Mouse (Mus musculus) hindbrain, embryonic 12.5 days (tissue): ENCODE measurements around the gene Ctu1. TPM values are rescaled to one million over a fixed set of nuclear protein-coding genes. Genes with fewer than 3 reads are reported as not detected.
"Not testable (repeated sequence)": the region's sequence is repeated elsewhere in the genome, so short reads cannot be mapped to it uniquely, and the experiment has no call there.

ENCODE experiments used
- ATAC-seq: fragments of 200-750 bp; cut with Nextera tagmentation; 2 replicates; pipeline ENCODE4 v1.8.0; 2017; ENCODE audit warnings: moderate TSS enrichment; ENCODE audit not compliant: low FRiP score
- H3K27ac ChIP-seq: fragments of 300-500 bp; sonication (generic); 2 replicates; pipeline ENCODE4 v1.5.1; 2016; ENCODE audit warnings: mild to moderate bottlenecking
- H3K27me3 ChIP-seq: fragments of 300-500 bp; sonication (generic); 2 replicates; pipeline ENCODE4 v1.6.1; 2016; ENCODE audit warnings: mild to moderate bottlenecking
- H3K36me3 ChIP-seq: fragments of 300-500 bp; sonication (generic); 2 replicates; pipeline ENCODE4 v1.6.1; 2016; ENCODE audit warnings: mild to moderate bottlenecking
- H3K4me1 ChIP-seq: fragments of 300-500 bp; sonication (generic); 2 replicates; pipeline ENCODE4 v1.6.1; 2016
- H3K4me2 ChIP-seq: fragments of 300-500 bp; sonication (generic); replicated peaks from 2 replicates; pipeline ENCODE4 v1.6.1; 2016; ENCODE audit warnings: mild to moderate bottlenecking
- H3K4me3 ChIP-seq: fragments of 300-500 bp; sonication (generic); 2 replicates; pipeline ENCODE4 v1.5.1; 2016; ENCODE audit warnings: mild to moderate bottlenecking
- H3K9ac ChIP-seq: fragments of 300-500 bp; sonication (generic); 2 replicates; pipeline ENCODE4 v1.6.1; 2016; ENCODE audit warnings: mild to moderate bottlenecking, moderate library complexity
- H3K9me3 ChIP-seq: fragments of 300-500 bp; sonication (generic); replicated peaks from 2 replicates; pipeline ENCODE4 v1.6.1; 2016; ENCODE audit warnings: mild to moderate bottlenecking
- WGBS: fragments of 180-500 bp; shearing (Covaris S2); methylation state at CpG from one replicate; pipeline ENCODE4 v1.1.7; 2016; 5-methylcytosine and 5-hydroxymethylcytosine counted together
- polyA plus RNA-seq: library from polyadenylated mRNA; unstranded; fragments of >200 nt; fragmentation: Nextera tagmentation; extraction: Ambion mirVana; gene quantifications from 2 replicates; pipeline ENCODE4 v1.2.1, GENCODE M21; 2016

Ctu1 gene
- polyA plus RNA-seq, 1 experiment from 2014 or later, result 17.0 TPM

GRCm38 (mm10) chr7:43654519-43654918 lies 17.3 kb upstream of the Ctu1 start:
- Histone ChIP-seq H3K27ac (no peak overlapping the region), H3K4me2 (no peak overlapping the region), H3K9ac (no peak overlapping the region), H3K4me1 (no peaks in the 10 kb centered on the region), H3K36me3 (no peaks in the 10 kb centered on the region), H3K27me3 (no peaks in the 10 kb centered on the region), H3K4me3 (no peak overlapping the region), H3K9me3 (no peaks in the 10 kb centered on the region; the same call in 1 of the 2 replicates)
- WGBS, result 80% methylated on average over 3 of the region's 3 CpGs
- ATAC-seq, result no peak

GRCm38 (mm10) chr7:43656232-43656631 lies 15.6 kb upstream of the Ctu1 start:
- no peaks in the 10 kb centered on the region; the same call in 1 of the 2 replicates for H3K9me3 ChIP-seq
- no peak overlapping the region for H3K4me2 ChIP-seq
- H3K36me3 ChIP-seq, result no peaks in the 10 kb centered on the region
- ATAC-seq, result no peak
- no peaks in the 10 kb centered on the region for H3K27me3 ChIP-seq
- no peak overlapping the region for H3K9ac ChIP-seq
- H3K27ac ChIP-seq, result no peak overlapping the region
- H3K4me1 ChIP-seq, result no peaks in the 10 kb centered on the region
- WGBS, result 69% methylated on average over 6 of the region's 6 CpGs
- H3K4me3 ChIP-seq, result no peak overlapping the region

- H3K9me3 ChIP-seq, result no peaks in the 10 kb centered on the region
- H3K9ac ChIP-seq, result no peak within 1 kb of the TSS
- H3K4me1 ChIP-seq, result no peaks in the 10 kb centered on the region
- H3K36me3 ChIP-seq, result no peaks in the 10 kb centered on the region
- H3K27ac ChIP-seq, result no peak within 1 kb of the TSS
- H3K4me2 ChIP-seq, result no peak within 1 kb of the TSS
- no peak within 1 kb of the TSS for H3K4me3 ChIP-seq
- no peak for ATAC-seq
- WGBS, result 73% methylated on average over 1 of the region's 1 CpGs
- H3K27me3 ChIP-seq, result no peaks in the 10 kb centered on the region
These were observed 11.8 kb upstream of the Ctu1 start, which contains the start of gene Siglece for GRCm38 (mm10) chr7:43660002-43660401. TSS of gene Siglece (minus strand) at chr7:43660161.

- WGBS, result 90% methylated on average over 1 of the region's 1 CpGs
- Histone ChIP-seq H3K4me2 (no peak overlapping the region), H3K9me3 (no peaks in the 10 kb centered on the region), H3K4me3 (no peak overlapping the region), H3K27ac (no peak overlapping the region), H3K9ac (no peak overlapping the region), H3K27me3 (no peaks in the 10 kb centered on the region), H3K4me1 (no peaks in the 10 kb centered on the region), H3K36me3 (no peaks in the 10 kb centered on the region)
- no peak for ATAC-seq
These were observed 9.0 kb upstream of the Ctu1 start for GRCm38 (mm10) chr7:43662804-43663203.

GRCm38 (mm10) chr7:43667221-43667620 lies 4.6 kb upstream of the Ctu1 start:
- H3K4me1 ChIP-seq, H3K27me3 ChIP-seq, H3K9ac ChIP-seq, H3K9me3 ChIP-seq, H3K4me2 ChIP-seq, H3K27ac ChIP-seq, H3K36me3 ChIP-seq, H3K4me3 ChIP-seq, ATAC-seq: not testable (repeated sequence)
- WGBS, result 91% methylated on average over 4 of the region's 4 CpGs

GRCm38 (mm10) chr7:43668582-43668981 lies 3.2 kb upstream of the Ctu1 start:
- no peak for ATAC-seq
- Histone ChIP-seq H3K4me3 (no peak overlapping the region), H3K27ac (no peak overlapping the region), H3K9ac (no peak overlapping the region), H3K27me3 (no peaks in the 10 kb centered on the region), H3K9me3 (no peaks in the 10 kb centered on the region), H3K4me2 (no peak overlapping the region), H3K36me3 (no peaks in the 10 kb centered on the region), H3K4me1 (peaks cover 7% of the 10 kb centered on the region)
- 13% methylated on average over 3 of the region's 3 CpGs for WGBS

- no peaks in the 10 kb centered on the region; the same call in 1 of the 2 replicates for H3K9me3 ChIP-seq
- 64% methylated on average over 11 of the region's 11 CpGs for WGBS
- peak overlapping the region; percentile 72 for H3K9ac ChIP-seq
- H3K4me2 ChIP-seq, result peak overlapping the region; percentile 79
- H3K4me3 ChIP-seq, result peak overlapping the region; percentile 64
- H3K36me3 ChIP-seq, result peaks cover 17% of the 10 kb centered on the region
- ATAC-seq, result peak; percentile 55
- H3K27me3 ChIP-seq, result no peaks in the 10 kb centered on the region
- no peak overlapping the region for H3K27ac ChIP-seq
- H3K4me1 ChIP-seq, result peaks cover 7% of the 10 kb centered on the region
These were observed 580 bp upstream of the Ctu1 start for GRCm38 (mm10) chr7:43671064-43671808.

- Histone ChIP-seq H3K9me3 (peaks cover 12% of the 10 kb centered on the region), H3K4me2 (peak overlapping the region; percentile 79), H3K4me3 (peak overlapping the region; percentile 64), H3K27ac (no peak overlapping the region), H3K4me1 (peaks cover 7% of the 10 kb centered on the region), H3K27me3 (no peaks in the 10 kb centered on the region), H3K36me3 (peaks cover 32% of the 10 kb centered on the region), H3K9ac (peak overlapping the region; percentile 72)
- peak; percentile 2 for ATAC-seq
- WGBS, result 17% methylated on average over 10 of the region's 10 CpGs
These were observed 905 bp downstream of the Ctu1 start for GRCm38 (mm10) chr7:43672581-43673260.

- no peak overlapping the region for H3K9ac ChIP-seq
- H3K4me3 ChIP-seq, result no peak overlapping the region
- peaks cover 39% of the 10 kb centered on the region for H3K36me3 ChIP-seq
- H3K4me1 ChIP-seq, result peaks cover 7% of the 10 kb centered on the region
- peaks cover 14% of the 10 kb centered on the region for H3K9me3 ChIP-seq
- H3K27me3 ChIP-seq, result no peaks in the 10 kb centered on the region
- 92% methylated on average over 31 of the region's 32 CpGs for WGBS
- no peak overlapping the region for H3K4me2 ChIP-seq
- H3K27ac ChIP-seq, result no peak overlapping the region
- ATAC-seq, result no peak
These were observed 3.3 kb downstream of the Ctu1 start for GRCm38 (mm10) chr7:43675091-43675490.

GRCm38 (mm10) chr7:43678517-43678916 lies 6.7 kb downstream of the Ctu1 start:
- H3K4me1 ChIP-seq, result no peaks in the 10 kb centered on the region
- no peaks in the 10 kb centered on the region for H3K27me3 ChIP-seq
- peaks cover 14% of the 10 kb centered on the region for H3K9me3 ChIP-seq
- peaks cover 39% of the 10 kb centered on the region for H3K36me3 ChIP-seq
- H3K27ac ChIP-seq, result no peak overlapping the region
- no peak overlapping the region for H3K4me2 ChIP-seq
- ATAC-seq, result no peak
- no peak overlapping the region for H3K9ac ChIP-seq
- no peak overlapping the region for H3K4me3 ChIP-seq

- Histone ChIP-seq H3K36me3 (peaks cover 25% of the 10 kb centered on the region), H3K4me3 (no peak overlapping the region), H3K9me3 (peaks cover 14% of the 10 kb centered on the region), H3K9ac (no peak overlapping the region), H3K27me3 (no peaks in the 10 kb centered on the region), H3K27ac (no peak overlapping the region), H3K4me1 (no peaks in the 10 kb centered on the region), H3K4me2 (no peak overlapping the region)
- ATAC-seq, result no peak
- WGBS, result 22% methylated on average over 5 of the region's 5 CpGs
These were observed 9.1 kb downstream of the Ctu1 start for GRCm38 (mm10) chr7:43680960-43681359.

- not testable (repeated sequence) for ATAC-seq, H3K4me1 ChIP-seq, H3K27me3 ChIP-seq, H3K9ac ChIP-seq, H3K4me2 ChIP-seq, H3K4me3 ChIP-seq, H3K27ac ChIP-seq, H3K9me3 ChIP-seq, H3K36me3 ChIP-seq
- WGBS, result 31% methylated on average over 1 of the region's 1 CpGs
These were observed 10.7 kb downstream of the Ctu1 start for GRCm38 (mm10) chr7:43682511-43682910.

GRCm38 (mm10) chr7:43685088-43685487 lies 13.3 kb downstream of the Ctu1 start:
- no peak for ATAC-seq
- Histone ChIP-seq H3K27ac (no peak overlapping the region), H3K9me3 (no peaks in the 10 kb centered on the region), H3K27me3 (no peaks in the 10 kb centered on the region), H3K4me2 (no peak overlapping the region), H3K36me3 (no peaks in the 10 kb centered on the region), H3K4me1 (no peaks in the 10 kb centered on the region), H3K4me3 (no peak overlapping the region), H3K9ac (no peak overlapping the region)
- WGBS, result 72% methylated on average over 7 of the region's 7 CpGs
